Mouse (Mus musculus) c-Kit-positive CD71-positive TER-119-positive erythroid progenitor cells, embryonic 14.5 days (primary cell): Measurements from ENCODE around the gene St7.
A peak's percentile ranks its signal among the peaks of the same experiment; 100 is the strongest.

Source experiments
- DNase-seq: peaks from one replicate; pipeline ENCODE4 v3.0.0-alpha.2; 2013; ENCODE audit warnings: low spot score

St7 gene

GRCm38 (mm10) chr6:17763963-17764659, 71.4 kb downstream of the St7 start:
- DNase-seq, result peak; percentile 68

DNA sequence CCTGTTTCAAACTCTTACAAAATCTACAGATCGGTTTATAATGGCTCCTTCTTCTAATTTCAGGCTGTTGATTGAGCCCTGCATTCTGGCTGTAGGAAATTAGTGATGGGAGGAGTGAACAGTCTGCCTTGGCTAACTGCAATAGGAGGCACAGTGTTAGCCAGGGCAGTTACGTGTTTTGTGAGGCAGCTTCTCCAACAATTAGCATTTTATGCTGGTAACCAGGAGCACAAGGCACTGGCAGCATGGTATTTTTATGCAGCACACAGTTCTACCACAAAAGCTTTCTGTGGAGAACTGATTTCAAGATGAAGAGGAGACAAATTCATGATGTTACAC, 71.9 kb downstream of the St7 start:
- no peak for DNase-seq

- DNase-seq, result no peak
Measured at GRCm38 (mm10) chr6:17769972-17770644, 77.4 kb downstream of the St7 start.

GRCm38 (mm10) chr6:17770645-17771345, 78.1 kb downstream of the St7 start:
- DNase-seq, result no peak

GRCm38 (mm10) chr6:17771456-17771855, 78.7 kb downstream of the St7 start:
- no peak for DNase-seq

DNA sequence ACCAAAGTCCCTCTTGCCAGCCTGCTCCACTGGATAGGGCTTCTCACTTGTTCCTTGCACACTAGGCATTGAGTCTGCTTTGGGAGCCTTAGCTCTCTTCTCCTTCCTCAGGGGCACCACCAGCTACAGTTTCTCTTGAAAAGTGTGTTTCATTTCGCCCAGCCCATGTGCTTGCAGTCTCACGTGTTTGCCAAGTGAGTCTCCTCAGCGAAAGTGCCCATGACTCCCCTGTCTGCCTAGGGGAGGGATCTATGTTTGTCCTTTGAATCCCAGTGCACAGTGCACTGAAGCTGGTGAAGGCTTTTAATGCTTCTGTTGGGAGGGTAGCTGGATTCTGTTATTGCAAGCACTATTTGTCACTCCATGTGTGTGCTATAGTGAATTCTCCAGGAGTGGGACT, 79.8 kb downstream of the St7 start:
- no peak for DNase-seq

GRCm38 (mm10) chr6:17776041-17776440, 83.3 kb downstream of the St7 start:
- DNase-seq, result no peak

- DNase-seq, result peak; percentile 61
Measured at GRCm38 (mm10) chr6:17777018-17777799, 84.5 kb downstream of the St7 start.

DNA sequence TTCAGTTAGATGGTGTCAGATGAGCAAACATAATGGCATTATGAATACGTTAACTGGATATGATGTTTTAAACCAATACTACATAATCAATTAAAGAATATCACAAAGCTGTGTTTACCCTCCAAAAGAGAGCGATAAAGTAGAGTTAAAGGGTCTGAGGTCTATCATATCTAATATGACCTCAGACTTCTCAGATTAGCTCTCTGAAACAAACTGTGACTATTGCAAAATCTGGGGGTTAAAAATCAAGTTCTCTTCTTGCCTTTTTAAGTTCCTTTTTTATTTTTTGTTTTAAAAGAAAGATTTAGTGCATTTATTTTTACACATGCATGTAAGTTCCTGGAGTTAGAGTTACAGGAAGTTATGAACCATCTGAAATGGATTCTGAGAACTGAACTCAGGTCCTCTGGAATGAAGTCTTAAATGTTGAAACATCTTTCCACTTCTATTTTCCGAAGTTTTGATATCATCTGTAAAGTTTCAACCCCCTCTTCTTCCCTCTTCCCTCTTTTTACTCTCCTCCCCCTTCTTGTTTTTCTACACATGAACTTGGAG, 86.0 kb downstream of the St7 start:
- DNase-seq, result no peak

- DNase-seq, result no peak
Measured at GRCm38 (mm10) chr6:17783511-17783910, 90.8 kb downstream of the St7 start.

DNA sequence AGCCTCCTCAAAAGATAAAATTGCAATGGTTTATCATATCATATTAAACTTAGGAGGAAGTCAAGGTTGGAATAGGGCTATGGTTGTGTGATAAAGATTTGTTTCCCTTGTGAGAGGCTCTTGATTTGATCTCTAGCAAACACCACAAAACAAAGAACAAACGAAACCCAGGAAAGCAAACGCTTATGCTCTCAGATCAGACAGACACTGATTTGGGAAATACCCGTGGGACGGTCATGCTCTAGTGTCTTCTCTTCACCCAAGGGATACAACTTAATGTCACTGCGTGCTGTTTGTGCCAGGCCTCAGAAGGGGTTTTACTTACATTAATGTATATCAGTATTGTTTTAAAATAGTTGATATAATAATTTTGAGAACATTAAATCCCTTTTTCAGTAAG, 91.8 kb downstream of the St7 start:
- DNase-seq, result no peak

GRCm38 (mm10) chr6:17785248-17785647, 92.5 kb downstream of the St7 start:
- no peak for DNase-seq

DNA sequence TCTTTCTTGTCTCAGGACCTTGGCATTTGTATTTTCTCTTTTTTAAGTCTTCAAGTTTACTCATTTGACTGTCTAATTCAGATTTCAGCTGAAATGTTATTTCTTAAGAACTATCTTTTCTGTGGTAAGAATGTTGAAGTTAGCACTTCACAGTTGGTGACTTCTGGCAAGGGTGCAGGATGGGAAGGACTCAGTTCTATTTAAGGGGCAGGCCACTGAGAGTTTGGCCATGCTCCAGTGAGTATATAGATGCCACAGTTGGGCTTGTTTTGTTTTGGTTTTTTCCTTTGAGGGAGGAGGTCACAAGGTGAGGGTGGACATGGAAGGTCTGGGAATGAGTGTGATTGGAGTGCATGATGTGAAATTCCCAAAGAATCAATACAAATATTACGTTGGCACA, 95.1 kb downstream of the St7 start:
- no peak for DNase-seq

DNA sequence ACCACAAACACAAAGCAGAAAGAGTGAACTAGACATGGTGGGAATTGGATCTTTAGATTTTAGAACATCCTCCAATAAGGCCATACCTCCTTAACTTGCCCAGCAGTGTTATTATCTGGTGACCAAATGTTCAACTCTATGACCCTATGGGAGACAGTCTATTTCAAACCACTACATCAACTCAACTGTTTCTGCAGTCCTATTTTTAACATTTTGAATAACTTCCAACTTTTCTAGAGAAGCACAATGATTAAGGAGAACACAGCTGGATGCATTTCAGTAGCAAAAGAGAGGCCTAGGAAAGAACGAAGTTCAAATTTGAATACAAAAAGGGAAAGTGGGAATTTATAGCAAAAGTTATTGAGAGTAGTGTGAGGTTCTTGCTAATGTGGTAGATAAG, 97.5 kb downstream of the St7 start:
- DNase-seq, result no peak

GRCm38 (mm10) chr6:17793471-17793870, 100.7 kb downstream of the St7 start:
- no peak for DNase-seq

DNA sequence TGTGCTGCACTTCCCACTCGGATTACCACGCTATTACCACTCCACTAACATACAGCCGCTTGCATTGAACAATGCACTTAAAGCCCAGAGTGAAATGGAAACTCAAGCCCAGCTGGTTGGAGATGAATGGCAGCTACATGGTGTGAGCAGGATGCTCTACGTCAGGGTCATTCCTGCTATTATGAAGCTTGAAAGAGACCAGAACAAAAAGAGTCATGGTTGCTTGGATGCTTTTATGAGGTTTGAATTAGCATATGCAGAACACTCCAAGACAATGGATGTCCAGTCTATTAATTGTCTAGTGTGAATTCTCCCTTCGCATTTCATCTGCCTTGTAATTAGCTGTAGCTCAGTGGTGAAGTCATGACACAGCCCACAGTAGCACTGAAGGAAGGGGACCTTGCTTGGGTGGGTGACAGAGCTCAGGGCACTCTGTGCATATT, 104.6 kb downstream of the St7 start:
- DNase-seq, result no peak

DNA sequence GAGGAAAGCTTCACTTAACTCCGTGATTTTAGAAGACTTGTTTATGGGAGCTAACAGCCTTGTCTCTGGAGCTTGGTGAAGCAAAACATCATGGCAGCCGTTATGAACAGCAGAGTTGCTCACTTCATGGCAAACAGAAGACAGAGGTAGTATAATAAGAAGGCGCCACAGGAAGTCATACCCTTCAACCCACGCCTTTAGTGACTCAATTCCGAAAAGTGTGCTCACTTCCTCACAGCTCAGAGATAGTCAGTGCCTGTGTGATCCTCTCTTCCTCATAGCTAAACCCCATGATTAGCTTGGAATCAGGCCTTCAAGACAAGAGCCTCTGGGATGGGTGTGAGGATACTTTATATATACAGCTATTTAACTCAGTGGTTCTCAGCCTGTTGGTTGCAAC, 108.0 kb downstream of the St7 start:
- no peak for DNase-seq

DNA sequence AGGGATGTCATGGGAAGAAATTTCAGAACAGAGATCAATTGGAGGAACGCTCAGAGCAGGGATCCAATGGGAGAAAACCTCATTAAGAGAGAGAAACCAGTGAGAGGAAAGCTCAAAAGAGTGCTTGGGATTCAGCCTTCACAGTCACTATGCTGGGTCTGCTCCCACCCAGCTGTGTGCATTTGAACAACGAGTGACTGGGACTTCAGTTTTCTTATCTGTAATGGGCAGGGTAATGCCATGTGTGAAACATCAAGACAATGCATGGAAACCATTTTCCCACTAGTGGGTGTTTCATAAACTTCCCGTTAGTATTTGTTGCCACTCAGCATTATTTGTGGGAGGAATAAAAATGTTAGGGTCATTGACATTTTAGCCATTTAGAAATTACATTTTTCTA, 111.7 kb downstream of the St7 start:
- DNase-seq, result peak; percentile 30

GRCm38 (mm10) chr6:17806569-17806968, 113.8 kb downstream of the St7 start:
- DNase-seq, result no peak

GRCm38 (mm10) chr6:17811063-17811462, 118.3 kb downstream of the St7 start:
- no peak for DNase-seq

DNA sequence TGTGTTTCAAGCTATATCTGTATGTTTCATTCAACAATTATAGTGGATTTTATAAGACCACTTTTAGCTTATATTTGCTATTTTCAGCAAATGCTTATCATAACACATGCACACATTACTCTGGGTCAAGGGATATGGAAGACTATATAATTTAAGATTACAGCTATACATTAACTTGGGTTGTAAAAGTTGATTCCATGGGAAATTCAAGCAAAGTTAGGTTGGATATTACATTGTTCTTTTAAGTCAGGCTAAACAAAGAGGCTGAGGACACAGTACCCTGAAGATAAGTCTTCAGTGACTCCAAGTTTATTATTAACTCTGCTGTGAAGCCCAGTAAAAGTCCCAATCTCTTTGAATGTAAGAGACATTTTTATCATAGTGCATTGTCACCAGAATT, 118.8 kb downstream of the St7 start:
- no peak for DNase-seq

DNA sequence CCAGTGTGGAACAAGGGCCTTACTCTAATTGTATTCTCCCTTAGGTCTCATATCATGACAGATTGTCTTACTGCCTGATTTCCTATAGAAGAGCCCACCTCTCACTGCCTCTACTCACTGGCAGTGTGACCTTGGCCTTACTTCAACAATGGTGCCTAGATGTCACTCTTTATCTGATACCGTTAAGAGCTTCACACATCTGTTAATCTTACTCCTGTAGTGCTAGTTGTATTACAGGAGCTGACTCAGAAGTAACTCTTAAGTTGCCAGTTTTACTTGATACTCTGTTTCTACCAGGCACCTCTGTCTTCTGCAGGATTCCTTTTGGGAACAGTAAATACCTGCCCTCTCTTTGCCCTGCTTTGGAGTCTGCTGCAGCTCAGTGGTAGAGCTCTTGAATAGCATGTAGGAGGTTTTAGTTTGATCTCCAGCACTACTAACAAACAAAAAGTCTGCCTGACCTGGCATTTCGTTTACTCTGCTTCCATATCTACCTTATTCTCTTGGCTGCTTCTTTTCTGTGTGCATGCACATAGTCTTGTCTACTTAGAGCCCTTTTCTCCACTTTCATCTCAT, 121.4 kb downstream of the St7 start:
- no peak for DNase-seq
